Mouse (Mus musculus) bone marrow, adult 2 months (tissue): ENCODE results near the gene Mia2.

Experiments used
- CTCF ChIP-seq: fragments of 200-500 bp; IDR thresholded peaks from 2 replicates; pipeline ENCODE4 v1.5.1; 2011; ENCODE audit warnings: low read length, control low read depth; ENCODE audit not compliant: control insufficient read depth, insufficient read depth
- POLR2A ChIP-seq: fragments of 200-500 bp; IDR thresholded peaks from 2 replicates; pipeline ENCODE4 v1.6.1; 2011; ENCODE audit warnings: low read depth, mild to moderate bottlenecking, control low read depth, low read length, borderline replicate concordance; ENCODE audit not compliant: control insufficient read depth

- no peak for TF ChIP-seq CTCF
- no peak for TF ChIP-seq POLR2A
Measured at GRCm38 (mm10) chr12:59064837-59065236, 30.8 kb upstream of the Mia2 start.
